Mouse (Mus musculus) embryonic fibroblast, embryonic 13.5 days (primary cell): ENCODE data around the gene Ficd.

ENCODE experiments used
- CTCF ChIP-seq: IDR thresholded peaks from 2 replicates; pipeline ENCODE4 v1.5.1; 2011; ENCODE audit warnings: mild to moderate bottlenecking, control low read depth, low read length, moderate library complexity, borderline replicate concordance; ENCODE audit not compliant: insufficient read depth
- POLR2A ChIP-seq: IDR thresholded peaks from 2 replicates; pipeline ENCODE4 v1.6.1; 2011; ENCODE audit warnings: low read depth, mild to moderate bottlenecking, control low read depth, low read length, moderate library complexity

DNA sequence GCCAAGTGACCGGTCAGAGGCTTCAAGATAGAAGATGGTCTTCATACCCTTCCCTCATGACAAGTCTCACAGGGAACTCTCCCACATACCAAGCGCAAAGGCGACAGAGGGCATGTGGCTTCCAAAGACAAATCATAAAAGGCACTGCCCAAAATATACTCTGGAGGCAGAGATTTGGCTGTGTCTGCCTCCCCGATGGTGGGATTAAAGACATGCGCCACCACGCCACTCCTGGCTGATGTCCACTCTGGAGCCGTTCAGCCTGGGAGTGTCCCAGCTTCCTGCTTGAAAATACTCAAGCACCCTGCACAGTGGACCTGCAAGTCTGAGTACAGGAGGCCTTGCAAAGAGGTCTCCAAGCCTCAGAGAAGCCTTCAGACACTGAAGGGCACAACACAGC lies 4.4 kb upstream of the Ficd start:
- TF ChIP-seq CTCF (no peak), POLR2A (no peak)
